Mouse (Mus musculus) heart, postnatal 0 days (tissue): ENCODE results near the gene Syt8. TPM values are rescaled to one million over a fixed set of nuclear protein-coding genes. Genes with fewer than 3 reads are reported as not detected.

Experiments used
- ATAC-seq: fragments of 200-750 bp; cut with Nextera tagmentation; 2 replicates; pipeline ENCODE4 v1.8.0; 2017; ENCODE audit warnings: low read depth, moderate number of reproducible peaks, moderate library complexity; ENCODE audit not compliant: insufficient read depth
- DNase-seq: peaks from one replicate; pipeline ENCODE4 v3.0.0-alpha.2; 2016; ENCODE audit warnings: low spot score
- H3K27ac ChIP-seq: fragments of 300-500 bp; sonication (generic); 2 replicates; pipeline ENCODE4 v1.5.1; 2014; ENCODE audit warnings: low read depth, mild to moderate bottlenecking
- H3K27me3 ChIP-seq: fragments of 300-500 bp; sonication (generic); 2 replicates; pipeline ENCODE4 v1.6.1; 2014; ENCODE audit warnings: low read length, mixed read lengths; ENCODE audit not compliant: control insufficient read depth, insufficient read depth
- H3K36me3 ChIP-seq: fragments of 300-500 bp; sonication (generic); replicated peaks from 2 replicates; pipeline ENCODE4 v1.6.1; 2014; ENCODE audit warnings: low read length, mixed read lengths; ENCODE audit not compliant: control insufficient read depth, insufficient read depth
- H3K4me1 ChIP-seq: fragments of 300-500 bp; sonication (generic); 2 replicates; pipeline ENCODE4 v1.6.1; 2014; ENCODE audit warnings: antibody characterized with exemption; ENCODE audit not compliant: control insufficient read depth, insufficient read depth
- H3K4me2 ChIP-seq: fragments of 300-500 bp; sonication (generic); 2 replicates; pipeline ENCODE4 v1.6.1; 2014; ENCODE audit warnings: low read depth, mild to moderate bottlenecking, low read length, moderate library complexity
- H3K4me3 ChIP-seq: fragments of 300-500 bp; sonication (generic); 2 replicates; pipeline ENCODE4 v1.5.1; 2014; ENCODE audit warnings: low read depth, low read length
- H3K9ac ChIP-seq: fragments of 300-500 bp; sonication (generic); replicated peaks from 2 replicates; pipeline ENCODE4 v1.6.1; 2014; ENCODE audit warnings: low read depth, low read length, mixed read lengths
- H3K9me3 ChIP-seq: fragments of 300-500 bp; sonication (generic); replicated peaks from 2 replicates; pipeline ENCODE4 v1.6.1; 2016; ENCODE audit warnings: low read length; ENCODE audit not compliant: control insufficient read depth
- CTCF ChIP-seq: IDR thresholded peaks from 2 replicates; pipeline ENCODE4 v1.5.1; 2016; ENCODE audit warnings: antibody characterized with exemption, control low read depth, low read depth
- EP300 ChIP-seq: IDR thresholded peaks from 2 replicates; pipeline ENCODE4 v1.6.1; 2016; ENCODE audit warnings: antibody characterized with exemption, low read depth
- WGBS: fragments of 180-500 bp; shearing (Covaris S2); extraction: QIAGEN DNeasy Blood & Tissue Kit; methylation state at CpG from one replicate; pipeline ENCODE4 v1.1.7; 2014; 5-methylcytosine and 5-hydroxymethylcytosine counted together
- polyA plus RNA-seq: library from polyadenylated mRNA; unstranded; fragments of >200 nt; fragmentation: Nextera tagmentation; extraction: Ambion mirVana; gene quantifications from 2 replicates; pipeline ENCODE4 v1.2.1, GENCODE M21; 2015
- total RNA-seq: library from RNA; depleted of rRNA; stranded (reverse); fragments of >200 nt; gene quantifications from 2 replicates; pipeline ENCODE4 v1.2.3, GENCODE M21; 2014; ENCODE audit warnings: low replicate concordance

Gene Syt8
- total and polyA plus RNA-seq, 2 experiments from 2014 or later = 18.0 TPM; not detected in 1

GRCm38 (mm10) chr7:142476271-142476670 is 41.6 kb downstream of the Syt8 start:
- TF ChIP-seq CTCF (no peak), EP300 (no peak)
- peaks cover 39% of the 10 kb centered on the region for H3K4me1 ChIP-seq
- DNase-seq = no peak

GRCm38 (mm10) chr7:142476795-142477452 is 42.3 kb downstream of the Syt8 start:
- no peaks in the 10 kb centered on the region for H3K36me3 ChIP-seq
- peaks cover 39% of the 10 kb centered on the region for H3K4me1 ChIP-seq
- DNase-seq (no peak), ATAC-seq (no peak)
- H3K9me3 ChIP-seq = no peaks in the 10 kb centered on the region
- no peaks in the 10 kb centered on the region for H3K27me3 ChIP-seq
- H3K9ac ChIP-seq = peak overlapping the region; percentile 50
- 79% methylated on average over 13 of the region's 13 CpGs for WGBS
- H3K4me2 ChIP-seq = peak overlapping the region; percentile 45
- peak overlapping the region; percentile 71 for H3K27ac ChIP-seq
- TF ChIP-seq CTCF (no peak), EP300 (no peak)
- H3K4me3 ChIP-seq = no peak overlapping the region; the same call in 1 of the 2 replicates

More at GRCm38 (mm10) chr7:142476271-142476670, 41.6 kb downstream of the Syt8 start:
- Histone ChIP-seq H3K27me3 (no peaks in the 10 kb centered on the region), H3K27ac (peak overlapping the region; percentile 71), H3K4me2 (peak overlapping the region; percentile 45), H3K4me3 (peak overlapping the region; percentile 20; the same call in 1 of the 2 replicates), H3K36me3 (no peaks in the 10 kb centered on the region), H3K9me3 (no peaks in the 10 kb centered on the region), H3K9ac (peak overlapping the region; percentile 50)
- WGBS = 79% methylated on average over 5 of the region's 5 CpGs
- ATAC-seq = no peak

GRCm38 (mm10) chr7:142478001-142478400 is 43.4 kb downstream of the Syt8 start:
- H3K27me3 ChIP-seq = no peaks in the 10 kb centered on the region
- peak overlapping the region; percentile 2; the same call in 1 of the 2 replicates for H3K9ac ChIP-seq
- no peak for DNase-seq
- H3K4me3 ChIP-seq = peak overlapping the region; percentile 12; the same call in 1 of the 2 replicates
- H3K4me1 ChIP-seq = peaks cover 43% of the 10 kb centered on the region
- no peaks in the 10 kb centered on the region for H3K9me3 ChIP-seq
- H3K4me2 ChIP-seq = peak overlapping the region; percentile 45
- no peak for TF ChIP-seq CTCF
- no peak for ATAC-seq
- H3K27ac ChIP-seq = peak overlapping the region; percentile 71; the same call in 1 of the 2 replicates
- no peaks in the 10 kb centered on the region for H3K36me3 ChIP-seq
- 81% methylated on average over 6 of the region's 6 CpGs for WGBS

GRCm38 (mm10) chr7:142478574-142478973 is 43.9 kb downstream of the Syt8 start:
- H3K4me2 ChIP-seq = peak overlapping the region; percentile 45
- ATAC-seq = no peak
- WGBS = 79% methylated on average over 2 of the region's 2 CpGs
- DNase-seq = no peak
- H3K4me1 ChIP-seq = peaks cover 49% of the 10 kb centered on the region
- H3K27me3 ChIP-seq = no peaks in the 10 kb centered on the region
- H3K9me3 ChIP-seq = no peaks in the 10 kb centered on the region
- peak overlapping the region; percentile 47; the same call in 1 of the 2 replicates for H3K27ac ChIP-seq
- TF ChIP-seq EP300 (no peak), CTCF (no peak)
- peak overlapping the region; percentile 12 for H3K4me3 ChIP-seq
- H3K36me3 ChIP-seq = no peaks in the 10 kb centered on the region
- 0 out of 2 replicates have a peak overlapping the region, but pooled peaks have one; percentile 2 for H3K9ac ChIP-seq

GRCm38 (mm10) chr7:142479307-142479706 is 44.7 kb downstream of the Syt8 start:
- Histone ChIP-seq H3K9ac (no peak overlapping the region), H3K4me3 (no peak overlapping the region), H3K9me3 (no peaks in the 10 kb centered on the region), H3K27me3 (no peaks in the 10 kb centered on the region), H3K4me1 (peaks cover 51% of the 10 kb centered on the region), H3K36me3 (no peaks in the 10 kb centered on the region), H3K27ac (peak overlapping the region; percentile 96; the same call in 1 of the 2 replicates), H3K4me2 (no peak overlapping the region)
- ATAC-seq = no peak
- TF ChIP-seq EP300 = no peak
- TF ChIP-seq CTCF = no peak
- DNase-seq = no peak
